Mouse (Mus musculus) ES-CJ7 (cell line): ENCODE data around the gene Thap7.
A peak's percentile ranks its signal among the peaks of the same experiment; 100 is the strongest.
"Not testable (repeated sequence)": the region's sequence is repeated elsewhere in the genome, so short reads cannot be mapped to it uniquely, and the experiment has no call there.

Source experiments
- DNase-seq: peaks from one replicate; pipeline ENCODE4 v3.0.0; 2011; ENCODE audit warnings: low read depth, low spot score

The Thap7 gene

DNA sequence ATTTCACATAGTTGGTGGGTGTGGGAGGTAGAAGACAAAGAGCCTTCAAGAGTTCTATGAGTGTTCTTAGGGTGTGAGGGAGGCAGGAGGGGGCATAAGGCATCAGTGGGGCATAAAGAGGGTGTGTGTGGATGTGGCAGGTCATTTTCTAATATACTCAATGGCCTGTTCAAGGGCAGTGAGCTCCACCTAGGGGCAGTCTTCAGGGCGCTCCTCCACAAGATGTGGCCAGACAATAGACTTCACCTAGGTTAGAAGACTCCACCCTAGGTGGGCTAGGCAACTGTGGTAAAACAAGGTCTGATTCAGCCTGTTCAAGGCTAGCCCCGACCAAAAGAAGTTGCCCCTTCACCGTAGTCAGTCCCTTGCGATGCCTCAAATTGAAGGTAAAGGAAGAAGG, 1.3 kb upstream of the Thap7 start:
- DNase-seq, result peak; percentile 78

DNA sequence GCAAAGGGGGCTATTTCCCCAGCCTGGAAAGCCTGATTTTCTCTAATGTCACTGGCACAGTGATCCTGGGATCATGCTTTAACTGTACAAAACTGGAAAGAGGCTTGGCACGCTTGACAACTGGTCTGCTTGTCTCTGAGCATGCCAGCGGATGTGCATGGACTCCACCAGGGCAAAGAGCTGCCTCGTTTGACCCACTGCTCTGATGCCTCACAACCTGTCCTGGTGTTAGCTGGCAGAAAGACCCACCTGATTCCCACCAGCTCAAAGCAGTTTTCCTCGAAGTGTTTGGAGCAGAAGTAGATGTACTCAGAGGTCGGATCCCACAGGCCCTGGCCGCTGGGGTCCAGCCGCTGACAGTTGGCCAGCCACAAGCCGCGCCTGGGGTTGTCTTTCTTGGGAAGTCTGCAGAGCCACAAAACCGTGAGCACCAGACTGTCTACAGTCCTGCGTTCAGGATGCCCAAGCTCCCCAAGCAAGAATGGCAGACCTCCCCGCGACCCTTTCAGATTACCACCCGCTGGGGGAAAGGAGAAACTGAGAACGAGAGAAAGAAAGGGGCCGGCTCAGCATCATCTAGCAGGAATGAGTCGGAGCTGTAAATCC, 852 bp downstream of the Thap7 start:
- no peak for DNase-seq

DNA sequence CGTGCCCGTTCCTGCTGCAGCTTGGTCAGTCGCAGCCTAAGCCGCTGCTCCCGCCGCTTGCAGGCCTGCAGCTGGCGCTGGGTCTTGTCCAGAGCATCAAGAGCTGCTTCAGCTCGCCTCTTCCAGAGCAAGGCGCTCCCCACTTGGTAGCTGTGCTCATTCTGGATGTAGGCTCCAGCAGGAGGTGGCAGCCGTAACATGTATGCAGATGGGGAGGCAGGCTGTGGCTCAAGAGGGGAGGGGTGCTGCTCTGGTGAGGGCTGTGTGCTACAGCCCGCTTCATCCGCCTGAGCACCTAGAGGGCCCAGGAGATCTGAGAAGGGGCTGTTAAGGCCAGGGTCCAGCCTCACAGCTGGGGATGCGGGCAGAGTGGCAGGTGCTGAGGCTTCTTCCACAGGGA, 2.7 kb downstream of the Thap7 start:
- DNase-seq, result no peak

GRCm38 (mm10) chr16:17527606-17528005, 3.3 kb downstream of the Thap7 start:
- no peak for DNase-seq

DNA sequence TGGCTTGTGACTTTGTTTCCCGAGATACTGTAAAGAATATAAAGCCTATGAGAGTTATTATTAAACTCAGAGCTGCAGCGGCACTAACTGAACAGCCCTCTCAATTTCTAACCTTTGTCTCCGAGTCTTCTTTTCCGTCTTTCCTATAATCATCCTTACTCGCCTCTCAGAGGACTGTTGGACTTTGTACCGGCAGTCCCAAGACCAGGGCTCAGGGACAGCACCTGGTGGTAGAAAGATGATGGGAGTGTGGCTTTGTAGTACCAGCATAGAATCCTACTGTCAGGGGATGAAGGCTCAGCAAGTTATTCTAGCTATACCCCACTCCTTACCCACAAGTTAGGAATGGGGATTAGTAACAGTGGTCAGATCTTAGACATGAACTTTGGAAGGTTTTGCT, 4.7 kb downstream of the Thap7 start:
- DNase-seq, result no peak

GRCm38 (mm10) chr16:17525524-17525923, 5.4 kb downstream of the Thap7 start:
- no peak for DNase-seq

- no peak for DNase-seq
Observed at GRCm38 (mm10) chr16:17524156-17524555, 6.8 kb downstream of the Thap7 start.

DNA sequence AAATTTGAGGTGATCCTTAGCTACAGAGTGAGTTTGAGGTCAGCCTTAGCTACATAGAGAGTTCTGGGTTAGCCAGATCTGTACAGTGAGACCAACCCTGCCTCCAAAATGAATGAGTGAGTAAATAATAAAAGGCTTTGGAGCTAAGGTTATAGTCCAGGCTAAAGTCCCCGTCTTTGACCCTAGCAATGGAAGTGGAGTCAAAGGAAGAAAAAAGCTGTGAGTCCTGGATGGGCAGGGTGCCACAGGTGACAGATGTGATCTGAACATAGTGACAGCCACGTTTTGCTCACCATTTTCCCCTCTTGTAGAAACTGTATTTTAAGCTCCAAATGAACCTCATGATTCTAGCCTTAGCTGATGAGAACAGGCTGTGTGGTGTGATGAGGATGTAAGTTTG, 12.0 kb downstream of the Thap7 start:
- DNase-seq, result no peak

DNA sequence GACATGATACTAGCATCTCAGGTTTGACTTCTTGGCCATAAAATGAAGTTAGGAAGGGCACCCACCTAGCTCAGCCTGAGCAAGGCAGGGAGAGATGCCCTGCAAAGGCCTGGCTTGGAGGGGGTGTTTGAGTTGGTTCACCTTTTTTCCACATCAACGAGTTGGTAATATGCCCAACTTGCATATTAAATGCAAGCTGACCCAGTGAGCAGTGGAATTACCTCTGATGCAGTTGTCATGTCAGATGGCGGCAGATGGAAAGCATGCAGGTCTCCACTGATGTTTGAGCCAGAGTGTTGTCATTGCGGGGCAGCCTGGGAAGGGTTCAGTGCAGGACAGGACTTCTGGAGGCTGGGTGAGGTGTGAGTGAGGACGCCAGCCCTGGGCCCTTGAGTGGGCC, 19.5 kb downstream of the Thap7 start:
- no peak for DNase-seq

DNA sequence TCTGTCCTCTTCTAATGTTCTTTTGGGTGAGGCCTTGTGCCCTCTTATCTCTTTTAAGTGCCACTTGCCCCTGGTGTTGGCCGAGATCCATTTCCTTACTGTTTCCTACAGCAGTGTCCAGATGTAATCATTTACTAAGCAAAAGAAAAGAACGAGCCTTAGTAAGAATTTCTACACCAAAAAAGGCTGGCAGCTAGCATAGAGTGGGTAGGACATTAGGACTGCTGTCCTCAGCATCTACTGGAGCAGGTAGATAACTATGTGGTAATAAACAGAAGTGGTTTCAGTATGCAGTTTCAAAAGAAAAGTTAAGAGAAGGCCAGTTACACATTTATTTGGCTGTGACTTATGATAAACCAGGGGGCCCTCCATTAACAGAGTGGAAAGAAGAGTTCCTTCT, 20.2 kb downstream of the Thap7 start:
- no peak for DNase-seq

- no peak for DNase-seq
Observed at GRCm38 (mm10) chr16:17510143-17510542, 20.8 kb downstream of the Thap7 start.

DNA sequence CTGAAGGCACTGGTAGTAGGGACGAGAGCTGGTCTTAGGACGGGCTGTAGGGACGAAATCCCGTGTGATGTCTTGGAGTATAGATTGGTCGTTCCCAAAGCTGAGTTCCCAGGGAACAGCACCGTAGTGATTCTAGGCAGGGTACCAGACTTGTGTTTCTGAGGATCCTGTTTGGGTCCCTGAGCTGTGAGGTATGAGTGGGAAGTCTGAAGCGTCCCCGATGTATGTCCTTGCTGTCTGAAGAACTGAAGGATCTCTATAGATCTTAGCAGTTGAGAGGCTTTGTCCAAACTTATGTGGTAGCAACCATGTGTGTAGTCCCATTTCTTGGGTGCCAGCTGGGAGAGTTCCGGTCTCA, 21.7 kb downstream of the Thap7 start:
- peak; percentile 36 for DNase-seq

- DNase-seq, result peak; percentile 86
Observed at GRCm38 (mm10) chr16:17508546-17509239, 22.2 kb downstream of the Thap7 start, which contains the start of gene Lztr1. Gene Lztr1 (plus strand): TSS chr16:17508688.

DNA sequence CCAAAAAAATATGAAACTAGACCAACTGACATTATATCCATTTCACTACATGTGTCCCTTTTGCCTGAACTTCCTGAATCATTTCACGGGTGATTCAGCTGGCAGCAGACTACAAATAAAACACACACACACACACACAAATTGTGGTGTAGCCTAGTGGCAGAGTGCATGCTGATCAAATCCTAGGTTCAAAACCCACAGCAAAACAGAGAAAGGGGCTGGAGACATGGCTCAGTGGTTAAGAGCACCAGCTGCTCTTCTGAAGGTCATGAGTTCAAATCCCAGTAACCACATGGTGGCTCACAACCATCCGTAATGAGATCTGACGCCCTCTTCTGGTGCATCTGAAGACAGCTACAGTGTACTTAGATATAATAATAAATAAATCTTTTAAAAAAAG, 22.9 kb downstream of the Thap7 start:
- not testable (repeated sequence) for DNase-seq

- DNase-seq, result no peak
Observed at GRCm38 (mm10) chr16:17507018-17507552, 23.9 kb downstream of the Thap7 start.

GRCm38 (mm10) chr16:17502681-17503080, 28.3 kb downstream of the Thap7 start:
- peak; percentile 9 for DNase-seq

GRCm38 (mm10) chr16:17499249-17499883, 31.6 kb downstream of the Thap7 start:
- DNase-seq, result no peak

GRCm38 (mm10) chr16:17496499-17497305, 34.2 kb downstream of the Thap7 start:
- DNase-seq, result no peak

GRCm38 (mm10) chr16:17491896-17492561, 38.9 kb downstream of the Thap7 start:
- no peak for DNase-seq

DNA sequence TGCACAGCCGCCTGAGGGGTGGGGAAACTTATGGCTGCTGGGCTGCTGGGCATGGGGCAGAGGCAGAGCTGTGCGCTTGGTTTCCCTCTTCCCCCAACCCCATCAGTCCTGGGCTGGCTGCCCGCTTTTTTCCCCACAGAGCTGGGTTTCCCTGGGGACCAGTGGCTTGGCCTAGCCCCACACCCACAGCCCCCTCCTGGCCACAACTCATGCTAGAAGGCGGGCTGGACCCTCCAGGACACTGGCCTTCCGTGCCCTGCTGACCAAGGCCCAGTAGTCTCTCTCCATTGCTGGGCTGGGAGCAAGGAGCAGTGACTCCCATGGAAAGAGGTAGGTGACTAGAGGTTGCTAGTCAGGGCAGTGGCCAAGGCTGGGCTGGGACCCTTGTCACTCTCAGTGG, 39.8 kb downstream of the Thap7 start:
- no peak for DNase-seq

GRCm38 (mm10) chr16:17489469-17490111, 41.3 kb downstream of the Thap7 start, which contains the start of gene Aifm3:
Gene Aifm3 (plus strand): TSS chr16:17489611.
- no peak for DNase-seq
